Mouse (Mus musculus): ENCODE results near the gene Tapt1. TPM values are rescaled to one million over a fixed set of nuclear protein-coding genes. Genes with fewer than 3 reads are reported as not detected.

Tapt1 gene
- total RNA-seq (2021), result 43.9 and 56.9 TPM in 2 replicates
- long read RNA-seq, transcript Tapt1-201 (14 exons, 3,513 nt), result major isoform, 64 of 87 reads
- long read RNA-seq, partial matches to known transcripts, result 4 of 87 reads
- long read RNA-seq, other reads (novel, unspliced or antisense), result 14 of 87 reads

- DNase-seq, result peak; percentile 95
Observed at GRCm38 (mm10) chr5:44226521-44227461, at the start of gene Tapt1. Gene Tapt1, minus strand, starts transcription at chr5:44226626.

GRCm38 (mm10) chr5:44271564-44271963 is 45.1 kb upstream of the Tapt1 start:
- no peak for DNase-seq

- DNase-seq, result peak; percentile 4
Observed at GRCm38 (mm10) chr5:44268524-44268923, 42.1 kb upstream of the Tapt1 start.

- DNase-seq, result no peak
Observed at GRCm38 (mm10) chr5:44261691-44262090, 35.3 kb upstream of the Tapt1 start.

- DNase-seq, result no peak
Observed at GRCm38 (mm10) chr5:44261172-44261571, 34.7 kb upstream of the Tapt1 start.

- DNase-seq, result no peak
Observed at GRCm38 (mm10) chr5:44259678-44260077, 33.3 kb upstream of the Tapt1 start.

- DNase-seq, result no peak
Observed at GRCm38 (mm10) chr5:44258163-44258562, 31.7 kb upstream of the Tapt1 start.

- no peak for DNase-seq
Observed at GRCm38 (mm10) chr5:44257401-44257800, 31.0 kb upstream of the Tapt1 start.

GRCm38 (mm10) chr5:44256512-44256911 is 30.1 kb upstream of the Tapt1 start:
- no peak for DNase-seq

- no peak for DNase-seq
Observed at GRCm38 (mm10) chr5:44255756-44256398, 29.5 kb upstream of the Tapt1 start.

- DNase-seq, result no peak
Observed at GRCm38 (mm10) chr5:44253449-44253848, 27.0 kb upstream of the Tapt1 start.

GRCm38 (mm10) chr5:44252395-44252794 is 26.0 kb upstream of the Tapt1 start:
- no peak for DNase-seq

- no peak for DNase-seq
Observed at GRCm38 (mm10) chr5:44250211-44250955, 24.0 kb upstream of the Tapt1 start.

GRCm38 (mm10) chr5:44249363-44249762 is 22.9 kb upstream of the Tapt1 start:
- no peak for DNase-seq

- DNase-seq, result no peak
Observed at GRCm38 (mm10) chr5:44246493-44247217, 20.2 kb upstream of the Tapt1 start.

GRCm38 (mm10) chr5:44244894-44245423 is 18.5 kb upstream of the Tapt1 start:
- DNase-seq, result no peak

- no peak for DNase-seq
Observed at GRCm38 (mm10) chr5:44242828-44243227, 16.4 kb upstream of the Tapt1 start.

GRCm38 (mm10) chr5:44241726-44242125 is 15.3 kb upstream of the Tapt1 start:
- DNase-seq, result no peak

- DNase-seq, result no peak
Observed at GRCm38 (mm10) chr5:44239187-44240136, 13.0 kb upstream of the Tapt1 start.

- DNase-seq, result no peak
Observed at GRCm38 (mm10) chr5:44238201-44238600, 11.8 kb upstream of the Tapt1 start.
